Mouse (Mus musculus) MEL (cell line): ENCODE measurements at regions not wholly inside any gene's neighbourhood (a gene's known extent, or its start where the extent isn't known, plus 50 kb on each side); places are given as distances from the start of the nearest gene placed in this dataset.

Experiments
- DNase-seq: peaks from one replicate; pipeline ENCODE4 v3.0.0; 2011; ENCODE audit warnings: low read depth, low spot score
- H3K27ac ChIP-seq: 2 replicates; pipeline ENCODE4 v1.5.1; 2012; ENCODE audit warnings: low read depth, mild to moderate bottlenecking, control low read depth, low read length, moderate library complexity; ENCODE audit not compliant: control insufficient read depth
- H3K27me3 ChIP-seq, 2 experiments: fragments of 150-350 bp in 1 of 2; sonication (generic) in 1 of 2; 2 replicates each; pipeline ENCODE4 v1.6.1; 2012; ENCODE audit warnings: low read length in 2 of 2, mild to moderate bottlenecking in 2 of 2, improper control_type of control experiment in 1 of 2, moderate library complexity in 1 of 2; ENCODE audit not compliant: insufficient read depth in 2 of 2, control insufficient read depth in 1 of 2
- H3K36me3 ChIP-seq, 2 experiments: 2 replicates each; pipeline ENCODE4 v1.6.1; 2012 to 2014; ENCODE audit warnings: low read length in 2 of 2, improper control_type of control experiment in 1 of 2, inconsistent platforms in 1 of 2, mild to moderate bottlenecking in 1 of 2; ENCODE audit not compliant: insufficient read depth in 2 of 2, control insufficient read depth in 1 of 2
- H3K4me1 ChIP-seq, 2 experiments: fragments of 150-350 bp in 1 of 2; sonication (generic) in 1 of 2; 2 replicates each; pipeline ENCODE4 v1.6.1; 2012; ENCODE audit warnings: low read length in 2 of 2, improper control_type of control experiment in 1 of 2, mild to moderate bottlenecking in 1 of 2; ENCODE audit not compliant: insufficient read depth in 2 of 2, control insufficient read depth in 1 of 2
- H3K4me3 ChIP-seq, 2 experiments: fragments of 150-350 bp in 1 of 2; sonication (generic) in 1 of 2; 2 replicates each; pipeline ENCODE4 v1.5.1; 2012; ENCODE audit warnings: low read depth in 2 of 2, low read length in 2 of 2, mild to moderate bottlenecking in 2 of 2, moderate library complexity in 2 of 2, control low read depth in 1 of 2, improper control_type of control experiment in 1 of 2; ENCODE audit not compliant: control insufficient read depth in 1 of 2, insufficient read depth in 1 of 2
- H3K79me2 ChIP-seq: 2 replicates; pipeline ENCODE4 v1.6.1; 2012; ENCODE audit warnings: mild to moderate bottlenecking, low read length, moderate library complexity; ENCODE audit not compliant: control insufficient read depth, poor library complexity, insufficient read depth
- H3K9ac ChIP-seq: 2 replicates; pipeline ENCODE4 v1.6.1; 2012; ENCODE audit warnings: low read depth, mild to moderate bottlenecking, control low read depth, low read length, moderate library complexity; ENCODE audit not compliant: control insufficient read depth, poor library complexity, severe bottlenecking
- H3K9me3 ChIP-seq: fragments of 150-350 bp; sonication (generic); replicated peaks from 2 replicates; pipeline ENCODE4 v1.6.1; 2012; ENCODE audit warnings: mild to moderate bottlenecking, low read length, improper control_type of control experiment, moderate library complexity; ENCODE audit not compliant: insufficient read depth
- CHD1 ChIP-seq: IDR thresholded peaks from 2 replicates; pipeline ENCODE4 v1.6.1; 2012; ENCODE audit warnings: low read depth, mild to moderate bottlenecking, inconsistent platforms, low read length, improper control_type of control experiment
- CHD2 ChIP-seq: IDR thresholded peaks from 2 replicates; pipeline ENCODE4 v1.6.1; 2011; ENCODE audit warnings: low read length, improper control_type of control experiment
- CTCF ChIP-seq, 3 experiments: IDR thresholded peaks in 2 of 3; conservative IDR thresholded peaks in 1 of 3; 2 replicates each; pipeline ENCODE4 v1.5.1; 2011 to 2012; ENCODE audit warnings: low read length in 3 of 3, low read depth in 2 of 3, mild to moderate bottlenecking in 2 of 3, improper control_type of control experiment in 1 of 3, inconsistent platforms in 1 of 3, mixed read lengths in 1 of 3, moderate library complexity in 1 of 3; ENCODE audit not compliant: control insufficient read depth in 1 of 3, insufficient read depth in 1 of 3, poor library complexity in 1 of 3, severe bottlenecking in 1 of 3
- E2F4 ChIP-seq: IDR thresholded peaks from 2 replicates; pipeline ENCODE4 v1.6.1; 2011; ENCODE audit warnings: low read depth, low read length, improper control_type of control experiment, borderline replicate concordance
- ELF1 ChIP-seq: IDR thresholded peaks from 2 replicates; pipeline ENCODE4 v1.6.1; 2014; ENCODE audit warnings: low read depth, mild to moderate bottlenecking, inconsistent platforms, low read length, improper control_type of control experiment, moderate library complexity
- EP300 ChIP-seq, 2 experiments: IDR thresholded peaks; 2 replicates each; pipeline ENCODE4 v1.6.1; 2011; ENCODE audit warnings: improper control_type of control experiment in 2 of 2, low read length in 2 of 2, low read depth in 1 of 2, mild to moderate bottlenecking in 1 of 2
- ETS1 ChIP-seq: IDR thresholded peaks from 2 replicates; pipeline ENCODE4 v1.6.1; 2012; ENCODE audit warnings: low read depth, mild to moderate bottlenecking, inconsistent platforms, low read length, improper control_type of control experiment, moderate library complexity
- HCFC1 ChIP-seq: IDR thresholded peaks from 2 replicates; pipeline ENCODE4 v1.6.1; 2012; ENCODE audit warnings: low read depth, mild to moderate bottlenecking, inconsistent platforms, low read length, improper control_type of control experiment, moderate library complexity
- JUND ChIP-seq: IDR thresholded peaks from 2 replicates; pipeline ENCODE4 v1.6.1; 2011; ENCODE audit warnings: low read depth, mild to moderate bottlenecking, improper control_type of control experiment, low read length
- MAX ChIP-seq: IDR thresholded peaks from 2 replicates; pipeline ENCODE4 v1.6.1; 2011; ENCODE audit warnings: low read length, improper control_type of control experiment
- MEF2A ChIP-seq: IDR thresholded peaks from 2 replicates; pipeline ENCODE4 v1.6.1; 2014; ENCODE audit warnings: low read depth, mild to moderate bottlenecking, inconsistent platforms, low read length, improper control_type of control experiment; ENCODE audit not compliant: poor library complexity, insufficient replicate concordance, severe bottlenecking; ENCODE audit errors: extremely low read depth
- MYC ChIP-seq: IDR thresholded peaks from 2 replicates; pipeline ENCODE4 v1.6.1; 2011; ENCODE audit warnings: low read depth, mild to moderate bottlenecking, low read length, improper control_type of control experiment, moderate library complexity
- NELFE ChIP-seq: IDR thresholded peaks from 2 replicates; pipeline ENCODE4 v1.6.1; 2011; ENCODE audit warnings: low read depth, low read length, improper control_type of control experiment
- POLR2AphosphoS2 ChIP-seq: IDR thresholded peaks from 2 replicates; pipeline ENCODE4 v1.6.1; 2011; ENCODE audit warnings: low read length, improper control_type of control experiment
- RAD21 ChIP-seq: IDR thresholded peaks from 2 replicates; pipeline ENCODE4 v1.6.1; 2011; ENCODE audit warnings: mild to moderate bottlenecking, low read depth, low read length, improper control_type of control experiment
- RCOR1 ChIP-seq: IDR thresholded peaks from 2 replicates; pipeline ENCODE4 v1.6.1; 2012; ENCODE audit warnings: low read depth, mild to moderate bottlenecking, inconsistent platforms, low read length, improper control_type of control experiment
- SMC3 ChIP-seq: IDR thresholded peaks from 2 replicates; pipeline ENCODE4 v1.6.1; 2011; ENCODE audit warnings: low read depth, low read length, improper control_type of control experiment
- TAL1 ChIP-seq: IDR thresholded peaks from 2 replicates; pipeline ENCODE4 v1.6.1; 2012; ENCODE audit warnings: mild to moderate bottlenecking, inconsistent platforms, low read length, moderate library complexity, mixed read lengths
- UBTF ChIP-seq: IDR thresholded peaks from 2 replicates; pipeline ENCODE4 v1.6.1; 2012; ENCODE audit warnings: low read depth, mild to moderate bottlenecking, inconsistent platforms, low read length, improper control_type of control experiment, moderate library complexity, borderline replicate concordance; ENCODE audit not compliant: insufficient read depth
- USF2 ChIP-seq, 2 experiments: IDR thresholded peaks; 2 replicates each; pipeline ENCODE4 v1.6.1; 2011 to 2012; ENCODE audit warnings: improper control_type of control experiment in 2 of 2, low read length in 2 of 2, borderline replicate concordance in 1 of 2, inconsistent platforms in 1 of 2, low read depth in 1 of 2, mild to moderate bottlenecking in 1 of 2; ENCODE audit not compliant: insufficient read depth in 1 of 2
- ZC3H11A ChIP-seq: IDR thresholded peaks from 2 replicates; pipeline ENCODE4 v1.6.1; 2012; ENCODE audit warnings: low read depth, mild to moderate bottlenecking, inconsistent platforms, low read length, improper control_type of control experiment
- ZMIZ1 ChIP-seq: IDR thresholded peaks from 2 replicates; pipeline ENCODE4 v1.6.1; 2012; ENCODE audit warnings: low read depth, mild to moderate bottlenecking, inconsistent platforms, low read length, improper control_type of control experiment, moderate library complexity

DNA sequence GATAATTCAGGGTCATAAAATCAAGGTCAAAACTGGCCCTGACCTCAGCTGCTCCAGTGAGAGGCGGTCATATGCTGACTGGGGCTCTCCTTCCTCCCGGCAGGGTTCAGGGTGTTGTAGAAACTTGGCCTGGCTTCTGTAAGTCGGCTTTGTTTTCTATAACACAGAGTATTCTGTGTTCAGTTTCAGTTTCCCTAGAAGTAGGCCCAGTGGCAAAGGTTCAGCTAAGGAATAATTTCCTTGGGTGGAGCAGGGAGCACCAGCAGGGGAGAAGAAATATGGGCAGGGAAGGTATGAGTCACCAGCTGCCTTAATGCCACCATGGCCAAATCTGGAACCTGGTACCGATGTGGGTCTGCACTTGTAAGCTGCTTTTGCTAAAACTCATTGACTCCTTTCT lies 153.5 kb downstream of the Hibadh start:
- H3K79me2 ChIP-seq = no peaks in the 10 kb centered on the region
- no peak for DNase-seq
- no peaks in the 10 kb centered on the region for H3K36me3 ChIP-seq
- no peaks in the 10 kb centered on the region for H3K27me3 ChIP-seq
- H3K4me1 ChIP-seq = no peaks in the 10 kb centered on the region
- no peaks in the 10 kb centered on the region for H3K9me3 ChIP-seq
- H3K4me3 ChIP-seq = no peak overlapping the region
- H3K9ac ChIP-seq = no peak overlapping the region
- no peak overlapping the region for H3K27ac ChIP-seq
- no peak for TF ChIP-seq RAD21
- TF ChIP-seq USF2 (IDR thresholded peaks at IDR 0.05; ENCODE audit: borderline replicate concordance in 1 of 2, insufficient read depth in 1 of 2, low read depth in 1 of 2, low read length in 2 of 2) = no peak
- TF ChIP-seq, all 39 proteins: peak for 0

DNA sequence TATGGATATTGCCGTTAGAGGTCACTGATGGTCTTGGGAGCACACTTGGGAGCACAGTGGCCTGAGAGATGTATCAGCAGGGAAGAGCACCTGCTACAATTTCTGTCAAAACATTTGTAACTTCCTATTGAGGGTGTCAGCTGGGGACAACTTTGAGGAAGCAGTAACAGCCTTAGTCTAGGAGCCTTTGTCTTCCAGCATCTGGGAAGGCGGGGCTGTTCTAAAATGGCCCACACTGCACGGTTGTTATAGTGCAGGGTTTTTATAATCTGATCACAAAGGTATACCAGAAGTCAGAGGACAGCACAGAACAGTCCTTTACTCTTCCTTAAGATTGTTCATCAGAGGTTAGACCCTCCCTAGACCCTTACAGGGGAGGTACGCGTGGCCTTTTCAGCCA lies 152.3 kb downstream of the Hibadh start:
- no peak overlapping the region for H3K4me3 ChIP-seq
- no peaks in the 10 kb centered on the region for H3K27me3 ChIP-seq
- no peak for DNase-seq
- TF ChIP-seq CHD2 (no peak), MAX (no peak), MEF2A (no peak), SMC3 (no peak), RCOR1 (no peak), POLR2AphosphoS2 (no peak), ETS1 (no peak), TAL1 (no peak), HCFC1 (no peak)
- no peaks in the 10 kb centered on the region for H3K79me2 ChIP-seq
- no peaks in the 10 kb centered on the region for H3K36me3 ChIP-seq
- no peak overlapping the region for H3K27ac ChIP-seq
- H3K9me3 ChIP-seq = no peaks in the 10 kb centered on the region
- no peaks in the 10 kb centered on the region for H3K4me1 ChIP-seq
- H3K9ac ChIP-seq = no peak overlapping the region

GRCm38 (mm10) chr6:52490264-52490775 lies 149.9 kb downstream of the Hibadh start:
- Histone ChIP-seq H3K27me3 (no peaks in the 10 kb centered on the region), H3K4me1 (no peaks in the 10 kb centered on the region), H3K9me3 (no peaks in the 10 kb centered on the region), H3K9ac (no peak overlapping the region), H3K79me2 (no peaks in the 10 kb centered on the region), H3K4me3 (no peak overlapping the region), H3K27ac (no peak overlapping the region), H3K36me3 (no peaks in the 10 kb centered on the region)
- peak; percentile 2 for DNase-seq
- no peak for TF ChIP-seq POLR2AphosphoS2
- no peak for TF ChIP-seq HCFC1
- no peak for TF ChIP-seq EP300 (IDR thresholded peaks at IDR 0.05; ENCODE audit: low read depth in 1 of 2, low read length in 2 of 2)
- TF ChIP-seq E2F4 = no peak
- no peak for TF ChIP-seq UBTF
- no peak for TF ChIP-seq ELF1
- no peak for TF ChIP-seq NELFE
- TF ChIP-seq ZMIZ1 = no peak
- TF ChIP-seq CHD1 = no peak
- no peak for TF ChIP-seq JUND
- TF ChIP-seq MAX = no peak
- TF ChIP-seq CHD2 = no peak
- no peak for TF ChIP-seq ETS1
- no peak for TF ChIP-seq MYC
- TF ChIP-seq SMC3 = peak; percentile 22; the same call in 1 of the 2 replicates
- TF ChIP-seq ZC3H11A = no peak
- TF ChIP-seq CTCF (IDR thresholded peaks at IDR 0.05 in 2 of 3, conservative IDR thresholded peaks at IDR 0.05 in 1 of 3; ENCODE audit: control insufficient read depth in 1 of 3, insufficient read depth in 1 of 3, low read depth in 2 of 3, low read length in 3 of 3, poor library complexity in 1 of 3, severe bottlenecking in 1 of 3) = peak; percentile 20 to 36 (median 29); a peak in 3 of 6 replicates
